Mouse (Mus musculus): ENCODE results near the gene Arl2bp. TPM values are rescaled to one million over a fixed set of nuclear protein-coding genes. Genes with fewer than 3 reads are reported as not detected.
A peak's percentile ranks its signal among the peaks of the same experiment; 100 is the strongest.

The Arl2bp gene
- total RNA-seq, 4 experiments from 2014 or later, result 72.0 to 104 (median 88.3) TPM

- no peak for DNase-seq
Observed at GRCm38 (mm10) chr8:94695994-94696384, 29.6 kb downstream of the Arl2bp start, which contains the start of gene Pllp. Gene Pllp (minus strand): TSS chr8:94696278.

- DNase-seq, result no peak
Observed at GRCm38 (mm10) chr8:94696566-94696965, 30.2 kb downstream of the Arl2bp start.

- no peak for DNase-seq
Observed at GRCm38 (mm10) chr8:94697956-94698355, 31.6 kb downstream of the Arl2bp start.

GRCm38 (mm10) chr8:94699366-94699765 lies 33.0 kb downstream of the Arl2bp start:
- no peak for DNase-seq

- DNase-seq, result no peak
Observed at GRCm38 (mm10) chr8:94700421-94700935, 34.1 kb downstream of the Arl2bp start.

DNA sequence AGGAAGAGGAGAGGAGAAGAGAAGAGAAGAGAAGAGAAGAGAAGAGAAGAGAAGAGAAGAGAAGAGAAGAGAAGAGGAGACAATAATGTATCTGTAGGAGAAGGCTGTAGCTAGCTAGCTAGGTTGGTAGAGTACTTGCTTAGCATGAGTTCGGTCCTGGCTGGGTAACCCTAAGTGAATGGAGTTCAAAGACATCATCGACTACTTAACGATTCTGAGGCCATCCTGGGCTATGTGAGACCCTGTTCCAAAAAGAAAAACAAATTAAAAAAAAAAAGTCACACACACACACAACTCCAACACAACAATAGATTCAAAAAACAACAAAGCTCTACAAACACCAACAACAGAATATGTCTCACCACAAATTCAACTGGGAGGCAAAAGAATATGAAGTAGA lies 35.8 kb downstream of the Arl2bp start:
- DNase-seq, result no peak

DNA sequence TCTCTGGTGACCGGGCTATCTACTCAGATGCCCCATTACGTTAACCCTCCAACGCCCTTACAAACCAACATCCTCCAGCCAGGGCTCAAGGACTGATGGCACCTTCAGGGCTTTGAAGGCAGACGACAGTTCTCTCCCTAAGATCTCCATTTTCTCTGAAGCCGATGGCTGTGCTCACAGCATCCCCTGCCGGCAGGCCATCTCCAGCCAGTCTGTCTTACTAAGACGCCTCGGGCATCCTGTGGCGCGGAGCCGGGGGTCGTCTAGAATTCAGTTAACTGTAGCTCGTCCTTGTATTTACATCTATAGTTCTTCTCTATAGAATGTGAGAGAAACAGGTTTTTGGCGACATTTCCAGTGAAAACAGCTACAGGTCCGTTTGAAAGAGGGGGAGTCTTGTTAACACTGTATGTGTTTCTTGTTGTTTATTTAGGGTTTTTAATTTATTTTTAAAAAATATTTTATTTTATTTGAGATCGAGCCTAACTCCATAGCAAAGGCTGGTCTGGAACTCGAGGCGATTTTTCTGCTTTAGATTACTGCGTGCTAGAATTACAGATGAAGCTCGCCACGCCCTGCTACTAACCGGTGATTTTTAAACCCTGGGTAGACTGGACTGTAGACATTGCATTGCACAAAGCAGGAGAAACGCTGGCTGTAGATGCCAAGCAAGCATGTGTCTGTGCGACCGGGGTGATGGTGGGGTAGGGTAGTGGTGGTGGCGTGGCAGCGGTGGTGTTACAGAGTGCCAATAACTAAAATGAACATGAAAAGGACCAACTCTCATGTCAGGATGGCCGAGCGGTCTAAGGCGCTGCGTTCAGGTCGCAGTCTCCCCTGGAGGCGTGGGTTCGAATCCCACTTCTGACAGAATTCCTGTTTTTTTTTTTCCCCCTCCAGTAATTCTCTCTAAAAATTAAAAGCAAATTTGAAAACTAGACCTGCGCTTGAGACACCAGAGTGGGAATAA lies 36.7 kb downstream of the Arl2bp start:
- peak; percentile 70 for DNase-seq

GRCm38 (mm10) chr8:94703972-94704668 lies 37.7 kb downstream of the Arl2bp start:
- DNase-seq, result peak; percentile 94

DNA sequence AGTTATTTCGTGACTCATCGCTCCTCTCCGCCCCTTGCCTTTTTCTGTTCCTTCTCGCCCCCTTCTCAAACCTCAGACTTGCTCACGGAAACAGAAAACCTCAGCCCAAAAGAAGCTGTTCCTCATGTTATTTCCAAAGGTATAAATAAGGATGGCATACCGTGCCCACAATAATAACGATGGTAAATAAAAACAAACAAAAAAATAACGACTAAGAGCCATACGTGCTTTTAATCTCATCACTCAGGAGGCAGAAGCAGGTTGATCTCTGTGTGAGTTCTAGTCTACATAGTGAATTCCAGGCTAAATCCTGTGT lies 38.2 kb downstream of the Arl2bp start:
- DNase-seq, result no peak

- DNase-seq, result no peak
Observed at GRCm38 (mm10) chr8:94705581-94706245, 39.3 kb downstream of the Arl2bp start.

DNA sequence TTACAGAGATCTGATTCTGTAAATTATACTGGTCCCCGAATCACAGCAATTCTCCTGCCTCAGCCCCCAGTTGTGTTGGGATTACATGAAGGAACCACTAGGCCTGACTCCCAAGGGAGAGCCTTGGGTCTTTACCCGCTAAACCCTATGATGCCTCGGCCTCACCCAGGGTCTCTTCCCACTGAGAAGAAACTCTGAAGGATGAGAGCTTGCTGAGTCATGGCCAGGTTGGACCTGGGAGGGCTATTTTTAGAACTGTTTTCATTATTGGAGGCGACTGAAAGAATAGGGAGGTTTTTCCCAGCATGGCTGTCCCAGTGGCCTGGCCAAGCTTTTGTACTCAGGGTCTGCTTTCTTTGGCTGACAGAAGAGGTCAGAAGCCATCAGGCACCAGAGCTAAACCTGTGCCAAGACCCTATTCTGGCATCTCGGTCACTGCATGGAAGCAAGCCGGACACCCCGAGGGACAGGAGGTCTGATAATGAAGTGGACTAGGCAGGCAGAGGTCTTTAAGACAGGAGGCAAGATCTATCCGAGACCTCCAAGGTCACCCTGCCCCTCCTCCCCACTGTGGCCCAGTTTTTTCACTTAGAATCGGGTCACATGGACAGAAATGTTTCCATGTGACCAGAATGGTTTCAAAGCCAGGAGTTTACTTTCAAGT lies 40.5 kb downstream of the Arl2bp start:
- peak; percentile 65 for DNase-seq

DNA sequence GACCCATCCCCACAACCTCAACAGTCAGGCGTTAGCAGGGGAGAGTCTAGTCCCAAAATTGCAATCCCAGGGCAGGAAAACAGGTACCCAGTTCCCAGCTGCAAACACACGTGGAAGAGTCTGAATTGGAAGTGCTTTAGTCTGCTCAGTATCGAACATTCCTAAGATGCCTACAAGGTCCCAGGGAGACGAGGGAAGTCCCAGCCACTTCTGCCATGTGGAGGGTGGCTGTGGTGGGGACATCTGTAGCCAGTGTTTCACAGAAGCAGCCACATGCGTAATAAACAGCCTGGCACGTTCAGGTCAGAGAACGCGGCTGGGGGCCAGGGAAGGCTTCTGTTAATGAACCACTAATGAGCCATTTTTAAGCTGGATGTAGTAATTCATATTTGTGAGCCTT lies 43.9 kb downstream of the Arl2bp start:
- no peak for DNase-seq

- peak; percentile 18 for DNase-seq
Observed at GRCm38 (mm10) chr8:94711160-94711718, 44.8 kb downstream of the Arl2bp start.

DNA sequence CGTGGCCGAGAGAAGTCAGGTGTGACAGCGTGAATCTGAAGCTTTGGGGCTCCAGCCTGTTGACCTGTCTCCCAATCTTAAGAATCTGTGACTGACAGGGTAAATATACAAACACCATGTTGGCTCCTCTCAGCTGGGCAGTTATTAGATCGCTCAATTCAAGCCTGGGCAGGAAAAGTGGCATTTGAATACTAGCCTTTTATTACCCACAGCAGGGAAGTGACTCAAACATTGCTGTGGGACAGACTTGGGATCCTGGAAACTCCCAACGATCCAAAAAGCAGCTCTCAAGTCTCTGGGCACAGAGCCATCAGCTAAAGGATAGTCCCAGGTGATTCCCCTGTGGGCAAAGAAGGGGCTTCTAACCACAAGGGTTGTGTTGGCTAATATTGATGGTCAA lies 48.2 kb downstream of the Arl2bp start:
- no peak for DNase-seq

DNA sequence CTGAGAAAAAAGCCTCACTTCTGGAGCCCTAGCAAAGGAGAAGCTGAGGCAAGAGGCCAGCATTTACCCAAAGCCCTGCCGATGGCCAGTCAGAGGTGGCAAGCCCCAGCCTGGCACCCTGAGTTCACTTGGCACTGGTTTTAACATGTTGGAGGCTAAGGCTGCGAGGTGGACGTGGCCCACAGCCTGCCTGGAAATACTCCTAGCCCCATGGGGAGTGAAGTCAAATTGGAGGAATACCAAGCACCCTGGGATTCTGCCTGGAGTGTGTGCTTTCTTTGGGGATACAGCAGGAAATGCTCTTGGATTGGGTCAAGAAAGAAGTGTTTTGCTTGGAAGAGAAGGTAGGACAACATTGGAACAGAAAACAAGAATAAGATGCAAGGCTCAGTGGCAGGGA lies 49.5 kb downstream of the Arl2bp start:
- DNase-seq, result peak; percentile 19

DNA sequence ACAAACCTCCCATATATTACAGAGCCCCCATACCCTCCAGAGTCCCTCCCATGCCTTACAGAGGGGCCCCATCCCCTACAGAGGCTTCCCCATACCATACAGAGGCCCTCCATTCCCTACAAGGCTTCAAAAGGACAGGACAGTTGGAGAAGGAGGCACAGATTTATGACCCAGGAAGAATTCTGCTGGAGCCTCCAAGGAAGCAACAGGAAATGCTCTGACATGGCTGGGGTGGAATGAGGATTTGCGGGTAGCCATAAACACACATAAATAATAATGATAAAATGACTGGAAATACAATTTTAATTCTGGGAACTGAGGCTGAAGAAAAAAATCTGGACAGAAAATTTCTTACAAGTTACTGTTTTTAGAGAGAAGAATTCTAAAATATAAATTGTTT lies 50.4 kb downstream of the Arl2bp start:
- DNase-seq, result no peak

Other genes with a start within 250 kb of the Arl2bp start
- gene Nlrc5, start 232.2 kb upstream of the Arl2bp start, total RNA-seq (2022), result 10 to 100 TPM in 2 of 4 experiments, 1 to 10 TPM in 2; 5.3 to 15.3 (median 9.0) TPM
- 10 to 100 TPM; 15.9 to 29.0 (median 22.4) TPM for gene Cpne2, start 133.6 kb upstream of the Arl2bp start, total RNA-seq (2022)
- gene Rspry1, start 64.7 kb upstream of the Arl2bp start, total RNA-seq (2022), result 10 to 100 TPM; 20.4 to 30.0 (median 22.5) TPM
- 10 to 100 TPM; 35.4 to 45.5 (median 42.4) TPM for gene Fam192a, start 64.6 kb upstream of the Arl2bp start, total RNA-seq (2022)
- 1 to 10 TPM; 1.1 to 2.2 (median 1.7) TPM for gene Pllp, start 29.7 kb downstream of the Arl2bp start, total RNA-seq (2022)
- under 1 TPM in 1 of 4 experiments, not detected in 3; 0.59 TPM for gene Ccl22, start 79.0 kb downstream of the Arl2bp start, total RNA-seq (2022)
- 10 to 100 TPM; 27.2 to 62.7 (median 45.0) TPM for gene Cx3cl1, start 105.4 kb downstream of the Arl2bp start, total RNA-seq (2022)
- 1 to 10 TPM in 3 of 4 experiments, under 1 TPM in 1; 0.55 to 4.4 (median 1.7) TPM for gene Ccl17, start 143.9 kb downstream of the Arl2bp start, total RNA-seq (2022)
- 100 to 1,000 TPM; 145 to 165 (median 158) TPM for gene Coq9, start 171.7 kb downstream of the Arl2bp start, total RNA-seq (2022)
- gene Ciapin1, start 171.8 kb downstream of the Arl2bp start, total RNA-seq (2022), result 10 to 100 TPM; 67.0 to 99.3 (median 78.5) TPM
- gene Polr2c, start 190.8 kb downstream of the Arl2bp start, total RNA-seq (2022), result 10 to 100 TPM; 55.9 to 91.6 (median 71.1) TPM
- gene Dok4, start 209.7 kb downstream of the Arl2bp start, total RNA-seq (2022), result 10 to 100 TPM in 2 of 4 experiments, 1 to 10 TPM in 2; 6.5 to 13.8 (median 9.8) TPM

Measured in adrenal gland, adult 8-10 months (tissue).